Mouse (Mus musculus) midbrain, embryonic 11.5 days (tissue): ENCODE measurements around the gene Tmem17. TPM values are rescaled to one million over a fixed set of nuclear protein-coding genes. Genes with fewer than 3 reads are reported as not detected.
A peak's percentile ranks its signal among the peaks of the same experiment; 100 is the strongest.

Experiments used
- ATAC-seq: fragments of 200-750 bp; cut with Nextera tagmentation; 2 replicates; pipeline ENCODE4 v1.8.0; 2017; ENCODE audit warnings: moderate TSS enrichment, moderate library complexity; ENCODE audit not compliant: low FRiP score
- DNase-seq: peaks from one replicate; pipeline ENCODE4 v3.0.0; 2015; ENCODE audit warnings: low spot score; ENCODE audit errors: missing footprints
- H3K27ac ChIP-seq: fragments of 300-500 bp; sonication (generic); 2 replicates; pipeline ENCODE4 v1.5.1; 2014; ENCODE audit warnings: low read depth, low read length
- H3K27me3 ChIP-seq: fragments of 300-500 bp; sonication (generic); 2 replicates; pipeline ENCODE4 v1.6.1; 2014; ENCODE audit warnings: mild to moderate bottlenecking, low read length, moderate library complexity, mixed read lengths; ENCODE audit not compliant: control insufficient read depth, insufficient read depth
- H3K36me3 ChIP-seq: fragments of 300-500 bp; sonication (generic); 2 replicates; pipeline ENCODE4 v1.6.1; 2014; ENCODE audit warnings: mild to moderate bottlenecking, low read length, moderate library complexity, mixed read lengths; ENCODE audit not compliant: control insufficient read depth, insufficient read depth
- H3K4me1 ChIP-seq: fragments of 300-500 bp; sonication (generic); 2 replicates; pipeline ENCODE4 v1.6.1; 2014; ENCODE audit warnings: low read length; ENCODE audit not compliant: control insufficient read depth, insufficient read depth
- H3K4me2 ChIP-seq: fragments of 300-500 bp; sonication (generic); 2 replicates; pipeline ENCODE4 v1.6.1; 2014; ENCODE audit warnings: mild to moderate bottlenecking, moderate library complexity
- H3K4me3 ChIP-seq: fragments of 300-500 bp; sonication (generic); 2 replicates; pipeline ENCODE4 v1.5.1; 2014; ENCODE audit warnings: low read depth, low read length
- H3K9ac ChIP-seq: fragments of 300-500 bp; sonication (generic); 2 replicates; pipeline ENCODE4 v1.6.1; 2014; ENCODE audit warnings: low read length
- H3K9me3 ChIP-seq: fragments of 300-500 bp; sonication (generic); 2 replicates; pipeline ENCODE4 v1.6.1; 2016; ENCODE audit warnings: low read length; ENCODE audit not compliant: control insufficient read depth
- WGBS: fragments of 180-500 bp; shearing (Covaris S2); extraction: QIAGEN DNeasy Blood & Tissue Kit; methylation state at CpG from one replicate; pipeline ENCODE4 v1.1.7; 2014; 5-methylcytosine and 5-hydroxymethylcytosine counted together
- polyA plus RNA-seq: library from polyadenylated mRNA; unstranded; fragments of >200 nt; fragmentation: Nextera tagmentation; extraction: Ambion mirVana; gene quantifications from 2 replicates; pipeline ENCODE4 v1.2.1, GENCODE M21; 2014

Tmem17 gene
- polyA plus RNA-seq, 1 experiment from 2014 or later = 15.8 TPM

- ATAC-seq (no peak), DNase-seq (peak; percentile 47)
- Histone ChIP-seq H3K36me3 (no peaks in the 10 kb centered on the region), H3K4me2 (no peak overlapping the region), H3K9me3 (no peaks in the 10 kb centered on the region), H3K27ac (no peak overlapping the region), H3K27me3 (no peaks in the 10 kb centered on the region), H3K4me1 (no peaks in the 10 kb centered on the region), H3K4me3 (no peak overlapping the region), H3K9ac (no peak overlapping the region)
- WGBS = 84% methylated on average over 9 of the region's 9 CpGs
Measured at GRCm38 (mm10) chr11:22500771-22501566, 10.9 kb upstream of the Tmem17 start.

GRCm38 (mm10) chr11:22513075-22513474, 1.2 kb downstream of the Tmem17 start:
- peak overlapping the region; percentile 79 for H3K4me3 ChIP-seq
- H3K9ac ChIP-seq = peak overlapping the region; percentile 96
- no peaks in the 10 kb centered on the region for H3K27me3 ChIP-seq
- DNase-seq = no peak
- H3K36me3 ChIP-seq = no peaks in the 10 kb centered on the region
- no peak for ATAC-seq
- WGBS = 41% methylated on average over 11 of the region's 11 CpGs
- H3K4me2 ChIP-seq = peak overlapping the region; percentile 69
- H3K4me1 ChIP-seq = no peaks in the 10 kb centered on the region; the same call in 1 of the 2 replicates
- no peaks in the 10 kb centered on the region for H3K9me3 ChIP-seq
- H3K27ac ChIP-seq = peak overlapping the region; percentile 87

- no peak for ATAC-seq
- Histone ChIP-seq H3K9me3 (no peaks in the 10 kb centered on the region), H3K27me3 (no peaks in the 10 kb centered on the region), H3K36me3 (peaks cover 4% of the 10 kb centered on the region; the same call in 1 of the 2 replicates), H3K4me3 (no peak overlapping the region), H3K9ac (no peak overlapping the region), H3K4me2 (no peak overlapping the region), H3K4me1 (no peaks in the 10 kb centered on the region; the same call in 1 of the 2 replicates), H3K27ac (no peak overlapping the region)
- DNase-seq = no peak
- WGBS = 94% methylated on average over 2 of the region's 2 CpGs
Measured at GRCm38 (mm10) chr11:22515061-22515460, 3.2 kb downstream of the Tmem17 start.

GRCm38 (mm10) chr11:22518445-22518844, 6.6 kb downstream of the Tmem17 start:
- Histone ChIP-seq H3K4me2 (no peak overlapping the region), H3K36me3 (peaks cover 4% of the 10 kb centered on the region; the same call in 1 of the 2 replicates), H3K4me1 (no peaks in the 10 kb centered on the region), H3K9me3 (no peaks in the 10 kb centered on the region), H3K9ac (no peak overlapping the region), H3K27ac (no peak overlapping the region), H3K27me3 (no peaks in the 10 kb centered on the region), H3K4me3 (no peak overlapping the region)
- no peak for ATAC-seq
- WGBS = 77% methylated on average over 6 of the region's 6 CpGs
- no peak for DNase-seq

GRCm38 (mm10) chr11:22520251-22520650, 8.4 kb downstream of the Tmem17 start:
- no peak overlapping the region for H3K9ac ChIP-seq

GRCm38 (mm10) chr11:22524606-22525005, 12.7 kb downstream of the Tmem17 start:
- H3K4me1 ChIP-seq = no peaks in the 10 kb centered on the region
- no peak overlapping the region for H3K4me2 ChIP-seq
- ATAC-seq (no peak), DNase-seq (no peak)
- H3K27ac ChIP-seq = no peak overlapping the region
- no peak overlapping the region for H3K4me3 ChIP-seq
- H3K9me3 ChIP-seq = no peaks in the 10 kb centered on the region
- H3K36me3 ChIP-seq = no peaks in the 10 kb centered on the region
- no peak overlapping the region for H3K9ac ChIP-seq
- H3K27me3 ChIP-seq = no peaks in the 10 kb centered on the region
- WGBS = 89% methylated on average over 1 of the region's 1 CpGs

More at GRCm38 (mm10) chr11:22520251-22520650, 8.4 kb downstream of the Tmem17 start:
- DNase-seq (no peak), ATAC-seq (no peak)
- H3K4me1 ChIP-seq = no peaks in the 10 kb centered on the region
- peaks cover 4% of the 10 kb centered on the region; the same call in 1 of the 2 replicates for H3K36me3 ChIP-seq
- 90% methylated on average over 4 of the region's 4 CpGs for WGBS
- no peak overlapping the region for H3K4me3 ChIP-seq
- H3K27me3 ChIP-seq = no peaks in the 10 kb centered on the region
- H3K4me2 ChIP-seq = no peak overlapping the region
- no peaks in the 10 kb centered on the region for H3K9me3 ChIP-seq
- no peak overlapping the region for H3K27ac ChIP-seq

GRCm38 (mm10) chr11:22540600-22540999, 28.7 kb downstream of the Tmem17 start:
- DNase-seq (no peak), ATAC-seq (no peak)
- H3K9ac ChIP-seq = no peak overlapping the region
- no peaks in the 10 kb centered on the region for H3K4me1 ChIP-seq
- no peaks in the 10 kb centered on the region for H3K27me3 ChIP-seq
- no peaks in the 10 kb centered on the region for H3K36me3 ChIP-seq
- WGBS = 60% methylated on average over 1 of the region's 1 CpGs
- H3K27ac ChIP-seq = no peak overlapping the region
- no peak overlapping the region for H3K4me3 ChIP-seq
- no peaks in the 10 kb centered on the region for H3K9me3 ChIP-seq
- H3K4me2 ChIP-seq = no peak overlapping the region

GRCm38 (mm10) chr11:22560061-22560460, 48.2 kb downstream of the Tmem17 start:
- Histone ChIP-seq H3K4me2 (no peak overlapping the region), H3K27me3 (no peaks in the 10 kb centered on the region), H3K4me3 (no peak overlapping the region), H3K4me1 (peaks cover 9% of the 10 kb centered on the region), H3K36me3 (no peaks in the 10 kb centered on the region), H3K9me3 (no peaks in the 10 kb centered on the region), H3K27ac (no peak overlapping the region), H3K9ac (no peak overlapping the region)
- ATAC-seq (no peak), DNase-seq (peak; percentile 85)
- 57% methylated on average over 1 of the region's 1 CpGs for WGBS

GRCm38 (mm10) chr11:22560503-22561328, 48.8 kb downstream of the Tmem17 start:
- H3K9ac ChIP-seq = peak overlapping the region; percentile 10; the same call in 1 of the 2 replicates
- H3K4me2 ChIP-seq = no peak overlapping the region
- H3K4me1 ChIP-seq = peaks cover 9% of the 10 kb centered on the region
- no peaks in the 10 kb centered on the region for H3K36me3 ChIP-seq
- WGBS = 36% methylated on average over 6 of the region's 6 CpGs
- no peaks in the 10 kb centered on the region for H3K27me3 ChIP-seq
- ATAC-seq (peak; percentile 76), DNase-seq (peak; percentile 92)
- no peaks in the 10 kb centered on the region for H3K9me3 ChIP-seq
- peak overlapping the region; percentile 54; the same call in 1 of the 2 replicates for H3K27ac ChIP-seq
- H3K4me3 ChIP-seq = no peak overlapping the region
